Mouse (Mus musculus) C2C12 (cell line): ENCODE data around the gene Nfkbie.

Experiments
- CEBPB ChIP-seq: IDR thresholded peaks from one replicate; pipeline ENCODE4 v1.6.1; 2011; ENCODE audit warnings: low read depth, mild to moderate bottlenecking, control low read depth, moderate library complexity
- CTCF ChIP-seq: IDR thresholded peaks from one replicate; pipeline ENCODE4 v1.5.1; 2011; ENCODE audit not compliant: control insufficient read depth, insufficient read depth, insufficient read length
- FOSL1 ChIP-seq: IDR thresholded peaks from one replicate; pipeline ENCODE4 v1.8.0; 2011; ENCODE audit warnings: mild to moderate bottlenecking, low read length; ENCODE audit not compliant: poor library complexity, insufficient read depth, severe bottlenecking
- MAX ChIP-seq: IDR thresholded peaks from one replicate; pipeline ENCODE4 v1.6.1; 2011; ENCODE audit warnings: mild to moderate bottlenecking, control low read depth
- MYOD1 ChIP-seq: IDR thresholded peaks from one replicate; pipeline ENCODE4 v1.6.1; 2011; ENCODE audit warnings: low read depth; ENCODE audit not compliant: control insufficient read depth, insufficient read length
- MYOG ChIP-seq: IDR thresholded peaks from one replicate; pipeline ENCODE4 v1.6.1; 2011; ENCODE audit not compliant: control insufficient read depth, insufficient read length; ENCODE audit errors: extremely low read depth
- USF1 ChIP-seq: IDR thresholded peaks from one replicate; pipeline ENCODE4 v1.6.1; 2011; ENCODE audit warnings: low read depth, mild to moderate bottlenecking, control low read depth, moderate library complexity

DNA sequence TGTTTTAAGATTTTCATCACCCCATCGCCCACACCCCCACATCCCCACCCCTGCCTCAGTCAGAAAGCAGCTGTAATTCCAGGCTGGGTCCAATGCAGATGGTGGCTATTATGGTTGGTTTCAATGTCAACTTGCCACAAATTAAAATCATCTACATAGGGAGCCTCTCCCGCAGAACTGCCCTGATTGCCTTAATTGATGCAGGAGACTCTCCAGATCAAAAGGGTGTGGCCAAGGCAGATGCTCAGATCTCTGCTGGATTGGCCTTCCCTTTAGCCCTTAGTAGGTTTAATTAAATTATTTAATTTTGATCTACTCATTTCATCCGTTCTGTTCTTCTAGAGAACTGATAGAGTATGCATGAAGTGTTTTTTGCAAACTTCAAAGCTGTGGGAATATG, 47.5 kb downstream of the Nfkbie start:
- no peak for TF ChIP-seq FOSL1
- no peak for TF ChIP-seq CTCF
- TF ChIP-seq MAX, result no peak
- TF ChIP-seq MYOG, result no peak
- TF ChIP-seq USF1, result no peak
- TF ChIP-seq CEBPB, result no peak
- no peak for TF ChIP-seq MYOD1
